Mouse (Mus musculus): ENCODE measurements around the gene Armc9. TPM values are rescaled to one million over a fixed set of nuclear protein-coding genes. Genes with fewer than 3 reads are reported as not detected.

Armc9 gene
- polyA plus RNA-seq, 1 experiment from 2014 or later: 5.0 TPM

- H3K27ac ChIP-seq (ENCODE audit: low read depth): peak overlapping the region; percentile 40
- no peak overlapping the region for H3K4me3 ChIP-seq (ENCODE audit: low read depth, low read length)
- 38% methylated on average over 4 of the region's 4 CpGs for WGBS (ENCODE audit: insufficient replicate concordance)
- no peaks in the 10 kb centered on the region for H3K9me3 ChIP-seq (ENCODE audit: low read length)
- H3K27me3 ChIP-seq (ENCODE audit: insufficient read depth, low read length): no peaks in the 10 kb centered on the region
- no peaks in the 10 kb centered on the region for H3K36me3 ChIP-seq (replicated peaks; ENCODE audit: insufficient read depth, low read length)
- no peak overlapping the region for H3K4me2 ChIP-seq (ENCODE audit: low read depth, low read length)
- peak; percentile 30 for DNase-seq
- ATAC-seq: peak; percentile 43; the same call in 1 of the 2 replicates
- no peak overlapping the region for H3K9ac ChIP-seq (replicated peaks)
- no peak for TF ChIP-seq CTCF (IDR thresholded peaks at IDR 0.05; ENCODE audit: low read depth)
- TF ChIP-seq EP300 (IDR thresholded peaks at IDR 0.05; ENCODE audit: low read depth): no peak
- H3K4me1 ChIP-seq (ENCODE audit: insufficient read depth): peaks cover 9% of the 10 kb centered on the region
Observed at GRCm38 (mm10) chr1:86233808-86234207, 79.2 kb downstream of the Armc9 start.

- DNase-seq (no peak), ATAC-seq (no peak)
- Histone ChIP-seq H3K9me3 (ENCODE audit: low read length) (no peaks in the 10 kb centered on the region), H3K9ac (replicated peaks) (no peak overlapping the region), H3K4me2 (ENCODE audit: low read depth, low read length) (no peak overlapping the region), H3K36me3 (replicated peaks; ENCODE audit: insufficient read depth, low read length) (no peaks in the 10 kb centered on the region), H3K4me1 (ENCODE audit: insufficient read depth) (no peaks in the 10 kb centered on the region), H3K4me3 (ENCODE audit: low read depth, low read length) (no peak overlapping the region), H3K27ac (ENCODE audit: low read depth) (no peak overlapping the region), H3K27me3 (ENCODE audit: insufficient read depth, low read length) (no peaks in the 10 kb centered on the region)
- no peak for TF ChIP-seq EP300 (IDR thresholded peaks at IDR 0.05; ENCODE audit: low read depth)
- no peak for TF ChIP-seq CTCF (IDR thresholded peaks at IDR 0.05; ENCODE audit: low read depth)
- WGBS (ENCODE audit: insufficient replicate concordance): 66% methylated on average over 10 of the region's 10 CpGs
Observed at GRCm38 (mm10) chr1:86235118-86235517, 80.5 kb downstream of the Armc9 start.

DNA sequence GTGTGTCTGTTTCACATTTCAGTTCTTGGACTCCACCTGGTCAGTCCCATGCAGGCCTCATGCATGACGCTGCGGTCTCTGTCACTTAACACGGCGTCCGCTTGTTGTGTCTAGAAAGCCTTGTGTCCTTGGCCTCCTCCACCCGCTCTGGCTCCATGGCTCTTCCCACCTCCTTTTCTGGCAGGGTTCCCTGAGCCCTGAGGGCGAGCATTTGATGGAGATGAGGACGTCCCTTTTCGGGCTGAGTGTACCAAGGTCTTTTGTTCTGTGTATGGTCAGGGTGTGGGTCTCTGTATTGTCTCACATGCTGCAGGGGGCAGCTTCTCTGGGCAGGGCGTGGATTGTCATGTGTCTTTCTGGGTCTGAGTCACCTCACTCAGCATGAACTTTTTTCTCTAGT, 81.9 kb downstream of the Armc9 start:
- no peak for TF ChIP-seq CTCF (IDR thresholded peaks at IDR 0.05; ENCODE audit: low read depth)
- no peak for TF ChIP-seq EP300 (IDR thresholded peaks at IDR 0.05; ENCODE audit: low read depth)
- ATAC-seq: no peak
- Histone ChIP-seq H3K4me2 (ENCODE audit: low read depth, low read length) (no peak overlapping the region), H3K36me3 (replicated peaks; ENCODE audit: insufficient read depth, low read length) (no peaks in the 10 kb centered on the region), H3K4me3 (ENCODE audit: low read depth, low read length) (no peak overlapping the region), H3K27me3 (ENCODE audit: insufficient read depth, low read length) (no peaks in the 10 kb centered on the region), H3K9ac (replicated peaks) (no peak overlapping the region), H3K27ac (ENCODE audit: low read depth) (no peak overlapping the region), H3K9me3 (ENCODE audit: low read length) (no peaks in the 10 kb centered on the region), H3K4me1 (ENCODE audit: insufficient read depth) (no peaks in the 10 kb centered on the region)
- DNase-seq: no peak
- 90% methylated on average over 10 of the region's 10 CpGs for WGBS (ENCODE audit: insufficient replicate concordance)

- Histone ChIP-seq H3K9me3 (ENCODE audit: low read length) (no peaks in the 10 kb centered on the region), H3K27me3 (ENCODE audit: insufficient read depth, low read length) (no peaks in the 10 kb centered on the region), H3K4me1 (ENCODE audit: insufficient read depth) (peaks cover 5% of the 10 kb centered on the region; the same call in 1 of the 2 replicates), H3K36me3 (replicated peaks; ENCODE audit: insufficient read depth, low read length) (no peaks in the 10 kb centered on the region), H3K4me3 (ENCODE audit: low read depth, low read length) (no peak overlapping the region), H3K27ac (ENCODE audit: low read depth) (no peak overlapping the region), H3K4me2 (ENCODE audit: low read depth, low read length) (no peak overlapping the region), H3K9ac (replicated peaks) (no peak overlapping the region)
- DNase-seq (no peak), ATAC-seq (no peak)
- TF ChIP-seq CTCF (IDR thresholded peaks at IDR 0.05; ENCODE audit: low read depth) (no peak), EP300 (IDR thresholded peaks at IDR 0.05; ENCODE audit: low read depth) (no peak)
- WGBS (ENCODE audit: insufficient replicate concordance): 87% methylated on average over 8 of the region's 8 CpGs
Observed at GRCm38 (mm10) chr1:86239010-86239409, 84.4 kb downstream of the Armc9 start.

DNA sequence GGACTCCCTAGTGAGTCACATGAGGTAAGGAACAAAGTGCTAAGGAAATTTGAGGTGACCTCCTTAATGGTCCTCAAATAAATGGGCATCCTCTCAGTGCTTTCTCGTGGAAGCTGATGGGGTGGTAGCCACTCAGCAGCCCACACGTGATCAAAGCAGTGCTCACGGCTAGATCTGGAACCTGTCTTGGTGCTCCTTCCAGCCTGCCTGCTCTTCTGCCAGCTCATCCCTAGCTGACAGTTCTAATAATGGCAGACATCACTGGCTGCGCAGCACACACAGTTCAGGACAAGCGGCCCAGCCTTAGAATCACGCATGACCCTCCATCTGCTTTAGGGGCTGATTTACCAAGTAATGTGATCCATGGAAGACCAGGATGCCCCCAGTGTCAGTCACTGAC, 85.3 kb downstream of the Armc9 start:
- H3K27ac ChIP-seq (ENCODE audit: low read depth): no peak overlapping the region
- H3K4me1 ChIP-seq (ENCODE audit: insufficient read depth): peaks cover 10% of the 10 kb centered on the region

GRCm38 (mm10) chr1:86240959-86241358, 86.4 kb downstream of the Armc9 start:
- DNase-seq (no peak), ATAC-seq (no peak)
- no peak overlapping the region for H3K4me3 ChIP-seq (ENCODE audit: low read depth, low read length)
- H3K9ac ChIP-seq (replicated peaks): no peak overlapping the region
- TF ChIP-seq EP300 (IDR thresholded peaks at IDR 0.05; ENCODE audit: low read depth): no peak
- no peak for TF ChIP-seq CTCF (IDR thresholded peaks at IDR 0.05; ENCODE audit: low read depth)
- H3K4me1 ChIP-seq (ENCODE audit: insufficient read depth): peaks cover 13% of the 10 kb centered on the region
- WGBS (ENCODE audit: insufficient replicate concordance): 31% methylated on average over 2 of the region's 2 CpGs
- H3K27me3 ChIP-seq (ENCODE audit: insufficient read depth, low read length): no peaks in the 10 kb centered on the region
- no peak overlapping the region for H3K27ac ChIP-seq (ENCODE audit: low read depth)
- no peaks in the 10 kb centered on the region for H3K36me3 ChIP-seq (replicated peaks; ENCODE audit: insufficient read depth, low read length)
- H3K4me2 ChIP-seq (ENCODE audit: low read depth, low read length): no peak overlapping the region
- H3K9me3 ChIP-seq (ENCODE audit: low read length): no peaks in the 10 kb centered on the region

More for the DNA sequence above, 85.3 kb downstream of the Armc9 start:
- WGBS (ENCODE audit: insufficient replicate concordance): 88% methylated on average over 6 of the region's 6 CpGs
- Histone ChIP-seq H3K27me3 (ENCODE audit: insufficient read depth, low read length) (no peaks in the 10 kb centered on the region), H3K9ac (replicated peaks) (no peak overlapping the region), H3K4me2 (ENCODE audit: low read depth, low read length) (no peak overlapping the region), H3K9me3 (ENCODE audit: low read length) (no peaks in the 10 kb centered on the region), H3K36me3 (replicated peaks; ENCODE audit: insufficient read depth, low read length) (no peaks in the 10 kb centered on the region), H3K4me3 (ENCODE audit: low read depth, low read length) (no peak overlapping the region)
- DNase-seq: no peak
- no peak for ATAC-seq
- TF ChIP-seq CTCF (IDR thresholded peaks at IDR 0.05; ENCODE audit: low read depth): no peak
- no peak for TF ChIP-seq EP300 (IDR thresholded peaks at IDR 0.05; ENCODE audit: low read depth)

- H3K4me1 ChIP-seq (ENCODE audit: insufficient read depth): peaks cover 13% of the 10 kb centered on the region
- TF ChIP-seq EP300 (IDR thresholded peaks at IDR 0.05; ENCODE audit: low read depth) (no peak), CTCF (IDR thresholded peaks at IDR 0.05; ENCODE audit: low read depth) (no peak)
- H3K9ac ChIP-seq (replicated peaks): no peak overlapping the region
- DNase-seq: no peak
- H3K4me2 ChIP-seq (ENCODE audit: low read depth, low read length): no peak overlapping the region
- no peak overlapping the region for H3K4me3 ChIP-seq (ENCODE audit: low read depth, low read length)
- 46% methylated on average over 6 of the region's 6 CpGs for WGBS (ENCODE audit: insufficient replicate concordance)
- no peak for ATAC-seq
- H3K9me3 ChIP-seq (ENCODE audit: low read length): no peaks in the 10 kb centered on the region
- H3K36me3 ChIP-seq (replicated peaks; ENCODE audit: insufficient read depth, low read length): no peaks in the 10 kb centered on the region
- H3K27me3 ChIP-seq (ENCODE audit: insufficient read depth, low read length): no peaks in the 10 kb centered on the region
- no peak overlapping the region for H3K27ac ChIP-seq (ENCODE audit: low read depth)
Observed at GRCm38 (mm10) chr1:86243490-86243889, 88.9 kb downstream of the Armc9 start.
